Mouse (Mus musculus): ENCODE results near the gene Fam118b.

GRCm38 (mm10) chr9:35228671-35229070 is 38.9 kb downstream of the Fam118b start:
- no peak for TF ChIP-seq CTCF (conservative IDR thresholded peaks at IDR 0.05; ENCODE audit: insufficient read depth, insufficient read length, low read depth, low read length)
- no peak for TF ChIP-seq POLR2A (IDR thresholded peaks at IDR 0.05; ENCODE audit: low read depth, low read length)
